Mouse (Mus musculus) heart, postnatal 0 days (tissue): Measurements from ENCODE around the gene 4933425L06Rik. TPM values are rescaled to one million over a fixed set of nuclear protein-coding genes. Genes with fewer than 3 reads are reported as not detected.

ENCODE experiments used
- ATAC-seq: fragments of 200-750 bp; cut with Nextera tagmentation; 2 replicates; pipeline ENCODE4 v1.8.0; 2017; ENCODE audit warnings: low read depth, moderate number of reproducible peaks, moderate library complexity; ENCODE audit not compliant: insufficient read depth
- DNase-seq: peaks from one replicate; pipeline ENCODE4 v3.0.0-alpha.2; 2016; ENCODE audit warnings: low spot score
- H3K27ac ChIP-seq: fragments of 300-500 bp; sonication (generic); 2 replicates; pipeline ENCODE4 v1.5.1; 2014; ENCODE audit warnings: low read depth, mild to moderate bottlenecking
- H3K27me3 ChIP-seq: fragments of 300-500 bp; sonication (generic); 2 replicates; pipeline ENCODE4 v1.6.1; 2014; ENCODE audit warnings: low read length, mixed read lengths; ENCODE audit not compliant: control insufficient read depth, insufficient read depth
- H3K36me3 ChIP-seq: fragments of 300-500 bp; sonication (generic); replicated peaks from 2 replicates; pipeline ENCODE4 v1.6.1; 2014; ENCODE audit warnings: low read length, mixed read lengths; ENCODE audit not compliant: control insufficient read depth, insufficient read depth
- H3K4me1 ChIP-seq: fragments of 300-500 bp; sonication (generic); 2 replicates; pipeline ENCODE4 v1.6.1; 2014; ENCODE audit warnings: antibody characterized with exemption; ENCODE audit not compliant: control insufficient read depth, insufficient read depth
- H3K4me2 ChIP-seq: fragments of 300-500 bp; sonication (generic); 2 replicates; pipeline ENCODE4 v1.6.1; 2014; ENCODE audit warnings: low read depth, mild to moderate bottlenecking, low read length, moderate library complexity
- H3K4me3 ChIP-seq: fragments of 300-500 bp; sonication (generic); 2 replicates; pipeline ENCODE4 v1.5.1; 2014; ENCODE audit warnings: low read depth, low read length
- H3K9ac ChIP-seq: fragments of 300-500 bp; sonication (generic); replicated peaks from 2 replicates; pipeline ENCODE4 v1.6.1; 2014; ENCODE audit warnings: low read depth, low read length, mixed read lengths
- H3K9me3 ChIP-seq: fragments of 300-500 bp; sonication (generic); replicated peaks from 2 replicates; pipeline ENCODE4 v1.6.1; 2016; ENCODE audit warnings: low read length; ENCODE audit not compliant: control insufficient read depth
- CTCF ChIP-seq: IDR thresholded peaks from 2 replicates; pipeline ENCODE4 v1.5.1; 2016; ENCODE audit warnings: antibody characterized with exemption, control low read depth, low read depth
- EP300 ChIP-seq: IDR thresholded peaks from 2 replicates; pipeline ENCODE4 v1.6.1; 2016; ENCODE audit warnings: antibody characterized with exemption, low read depth
- WGBS: fragments of 180-500 bp; shearing (Covaris S2); extraction: QIAGEN DNeasy Blood & Tissue Kit; methylation state at CpG from one replicate; pipeline ENCODE4 v1.1.7; 2014; 5-methylcytosine and 5-hydroxymethylcytosine counted together
- polyA plus RNA-seq: library from polyadenylated mRNA; unstranded; fragments of >200 nt; fragmentation: Nextera tagmentation; extraction: Ambion mirVana; gene quantifications from 2 replicates; pipeline ENCODE4 v1.2.1, GENCODE M21; 2015
- total RNA-seq: library from RNA; depleted of rRNA; stranded (reverse); fragments of >200 nt; gene quantifications from 2 replicates; pipeline ENCODE4 v1.2.3, GENCODE M21; 2014; ENCODE audit warnings: low replicate concordance

The 4933425L06Rik gene
- total and polyA plus RNA-seq, 2 experiments from 2014 or later, result not detected

DNA sequence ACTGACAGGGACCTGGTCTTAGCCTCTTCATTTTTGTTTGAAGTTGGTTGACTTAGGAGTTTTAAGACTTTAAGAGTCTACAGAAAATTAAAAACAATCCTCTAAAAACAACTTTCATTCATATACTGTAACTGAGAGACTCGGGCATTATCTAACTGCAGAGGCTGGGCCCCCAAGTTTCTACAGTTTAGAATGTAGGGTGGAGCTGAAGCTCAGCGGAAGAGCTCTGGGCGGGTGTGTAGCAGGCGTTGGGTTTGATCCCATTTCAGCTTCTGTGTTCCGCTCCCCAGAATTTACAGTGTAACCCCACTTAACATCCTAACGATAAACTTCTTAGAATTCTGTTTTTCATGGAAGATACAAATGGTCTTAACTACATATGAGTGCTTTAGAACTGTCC lies 29.7 kb downstream of the 4933425L06Rik start:
- TF ChIP-seq CTCF, result no peak
- ATAC-seq (no peak), DNase-seq (no peak)
- no peaks in the 10 kb centered on the region for H3K4me1 ChIP-seq
- H3K27me3 ChIP-seq, result no peaks in the 10 kb centered on the region
- no peaks in the 10 kb centered on the region for H3K9me3 ChIP-seq
- H3K36me3 ChIP-seq, result no peaks in the 10 kb centered on the region
- no peak overlapping the region for H3K27ac ChIP-seq
- H3K9ac ChIP-seq, result no peak overlapping the region
- WGBS, result 80% methylated on average over 6 of the region's 6 CpGs
- H3K4me3 ChIP-seq, result no peak overlapping the region
- no peak overlapping the region for H3K4me2 ChIP-seq

DNA sequence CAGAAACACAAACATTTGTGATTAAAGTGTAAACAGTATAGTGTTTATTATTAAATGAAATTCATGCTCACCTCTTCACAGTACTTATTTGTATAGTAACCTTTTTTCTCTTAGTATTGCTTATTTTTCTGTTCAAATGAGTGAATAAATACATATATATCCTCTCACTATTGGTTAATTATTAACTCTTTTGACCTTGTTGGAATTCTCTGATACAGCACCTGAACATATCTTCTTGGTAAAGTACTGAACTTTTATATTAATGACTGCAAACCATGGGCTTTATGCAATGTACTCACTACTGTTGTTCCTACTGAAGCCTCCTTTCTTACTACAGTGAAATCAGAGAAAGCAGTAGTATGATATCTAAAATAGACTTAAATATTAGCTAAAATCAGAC lies 39.7 kb downstream of the 4933425L06Rik start:
- no peak overlapping the region for H3K9ac ChIP-seq
- no peak overlapping the region for H3K4me3 ChIP-seq
- no peak overlapping the region for H3K4me2 ChIP-seq
- DNase-seq, result no peak
- no peaks in the 10 kb centered on the region for H3K27me3 ChIP-seq
- no peak overlapping the region for H3K27ac ChIP-seq
- no peaks in the 10 kb centered on the region for H3K4me1 ChIP-seq
- ATAC-seq, result no peak
- no peak for TF ChIP-seq EP300
- no peak for TF ChIP-seq CTCF
- no peaks in the 10 kb centered on the region for H3K9me3 ChIP-seq
- H3K36me3 ChIP-seq, result no peaks in the 10 kb centered on the region

DNA sequence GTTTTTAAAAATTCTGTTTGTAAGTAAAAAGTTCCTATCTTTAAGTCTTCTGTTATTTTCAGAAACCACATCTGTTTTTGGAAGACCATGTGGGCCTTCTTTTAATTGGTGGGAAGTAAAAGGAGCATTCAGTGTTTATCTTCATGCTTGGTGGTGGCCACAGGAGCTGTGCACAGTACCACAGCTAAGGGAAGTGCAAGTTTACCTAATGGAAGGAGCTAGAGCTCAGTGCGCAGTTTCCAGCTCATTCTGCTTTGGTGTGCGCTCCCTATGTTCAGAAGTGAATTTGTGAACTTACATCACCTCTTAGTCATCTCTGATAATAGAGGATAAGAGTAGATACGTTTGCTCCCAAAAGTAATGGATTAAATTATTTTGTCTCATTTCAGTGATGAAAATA lies 40.2 kb downstream of the 4933425L06Rik start:
- no peak overlapping the region for H3K9ac ChIP-seq

DNA sequence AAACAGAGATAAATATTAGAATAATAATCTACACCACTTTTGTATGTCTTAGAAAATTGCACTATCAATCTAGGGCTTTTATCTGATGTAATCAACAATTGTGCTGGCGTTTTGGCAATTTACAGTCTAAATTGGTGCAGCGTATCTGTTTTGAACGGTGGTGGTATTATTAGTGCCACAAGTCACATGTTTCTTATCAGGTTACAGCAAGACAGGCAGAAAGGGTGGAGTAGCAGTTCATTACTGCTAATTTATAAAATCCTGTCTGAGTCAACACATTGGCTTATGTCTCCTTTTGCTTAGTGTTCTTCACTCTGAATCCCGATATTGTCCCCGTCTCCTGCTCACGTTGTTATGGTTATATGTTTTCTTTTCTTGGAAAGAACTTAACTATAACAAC lies 48.2 kb downstream of the 4933425L06Rik start:
- Histone ChIP-seq H3K27me3 (no peaks in the 10 kb centered on the region), H3K27ac (no peak overlapping the region), H3K36me3 (no peaks in the 10 kb centered on the region), H3K9ac (no peak overlapping the region), H3K4me3 (no peak overlapping the region), H3K9me3 (no peaks in the 10 kb centered on the region), H3K4me2 (no peak overlapping the region), H3K4me1 (no peaks in the 10 kb centered on the region)
- TF ChIP-seq CTCF, result no peak
- no peak for TF ChIP-seq EP300
- ATAC-seq (no peak), DNase-seq (no peak)
- WGBS, result 59% methylated on average over 6 of the region's 6 CpGs

More for the DNA sequence above, 40.2 kb downstream of the 4933425L06Rik start:
- Histone ChIP-seq H3K4me2 (no peak overlapping the region), H3K4me1 (no peaks in the 10 kb centered on the region), H3K9me3 (no peaks in the 10 kb centered on the region), H3K27me3 (no peaks in the 10 kb centered on the region), H3K27ac (no peak overlapping the region), H3K4me3 (no peak overlapping the region), H3K36me3 (no peaks in the 10 kb centered on the region)
- TF ChIP-seq CTCF (no peak), EP300 (no peak)
- DNase-seq, result no peak
- 74% methylated on average over 3 of the region's 3 CpGs for WGBS
- ATAC-seq, result no peak

DNA sequence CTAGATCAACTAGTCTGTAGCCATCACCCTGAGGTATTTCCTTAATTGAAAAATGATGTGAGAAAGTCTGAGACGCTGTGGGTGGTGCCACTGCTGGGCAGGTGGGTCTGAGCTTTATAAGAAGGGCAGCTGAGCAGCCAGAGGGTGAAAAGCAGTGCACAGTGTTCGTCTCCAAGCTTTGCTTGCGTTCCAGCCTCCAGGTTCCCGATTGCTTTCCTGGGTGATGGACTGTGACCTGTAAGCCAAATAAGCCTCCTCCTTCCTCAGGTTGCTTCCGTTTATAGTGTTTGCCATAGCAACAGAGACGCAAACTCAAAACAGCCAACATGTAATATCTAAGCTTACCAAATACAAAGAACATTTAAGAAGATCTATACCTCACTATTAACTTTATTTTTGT lies 50.4 kb downstream of the 4933425L06Rik start:
- no peak overlapping the region for H3K4me2 ChIP-seq
- WGBS, result 80% methylated on average over 6 of the region's 6 CpGs
- no peak overlapping the region for H3K27ac ChIP-seq
- H3K4me3 ChIP-seq, result no peak overlapping the region
- DNase-seq (no peak), ATAC-seq (no peak)
- no peaks in the 10 kb centered on the region for H3K4me1 ChIP-seq
- H3K36me3 ChIP-seq, result no peaks in the 10 kb centered on the region
- H3K27me3 ChIP-seq, result no peaks in the 10 kb centered on the region
- no peak overlapping the region for H3K9ac ChIP-seq
- H3K9me3 ChIP-seq, result no peaks in the 10 kb centered on the region
- TF ChIP-seq CTCF (no peak), EP300 (no peak)

DNA sequence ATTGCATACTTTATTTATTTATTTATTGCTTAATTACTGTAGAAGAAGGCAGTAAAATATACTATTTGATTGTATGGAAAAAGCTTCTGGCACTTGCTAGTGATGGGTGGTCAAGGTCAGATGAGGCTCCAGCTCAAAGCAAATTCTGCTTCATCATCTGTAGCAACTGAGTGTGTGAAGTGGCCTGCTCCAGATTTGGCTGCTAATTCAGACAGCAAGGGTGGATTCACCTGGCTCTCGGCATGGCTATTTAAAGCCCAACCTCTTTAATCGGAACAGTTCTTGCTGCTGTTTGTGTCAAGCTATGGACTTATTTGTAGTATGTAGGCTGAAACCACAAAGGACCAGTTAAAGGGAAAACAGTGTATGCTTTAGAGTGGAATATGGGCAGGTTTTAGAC lies 50.9 kb downstream of the 4933425L06Rik start:
- WGBS, result 38% methylated on average over 2 of the region's 2 CpGs

More for the DNA sequence above, 50.9 kb downstream of the 4933425L06Rik start:
- no peaks in the 10 kb centered on the region for H3K27me3 ChIP-seq
- no peaks in the 10 kb centered on the region for H3K4me1 ChIP-seq
- no peaks in the 10 kb centered on the region for H3K9me3 ChIP-seq
- no peak overlapping the region for H3K4me2 ChIP-seq
- DNase-seq, result no peak
- H3K27ac ChIP-seq, result no peak overlapping the region
- no peak overlapping the region for H3K9ac ChIP-seq
- H3K4me3 ChIP-seq, result no peak overlapping the region
- no peak for TF ChIP-seq EP300
- TF ChIP-seq CTCF, result no peak
- no peaks in the 10 kb centered on the region for H3K36me3 ChIP-seq
- no peak for ATAC-seq
